Mouse (Mus musculus): ENCODE results near the gene Cox16. TPM values are rescaled to one million over a fixed set of nuclear protein-coding genes. Genes with fewer than 3 reads are reported as not detected.

Cox16 gene
- total and polyA plus RNA-seq, 3 experiments, result 56.6 to 66.8 (median 58.8) TPM

DNA sequence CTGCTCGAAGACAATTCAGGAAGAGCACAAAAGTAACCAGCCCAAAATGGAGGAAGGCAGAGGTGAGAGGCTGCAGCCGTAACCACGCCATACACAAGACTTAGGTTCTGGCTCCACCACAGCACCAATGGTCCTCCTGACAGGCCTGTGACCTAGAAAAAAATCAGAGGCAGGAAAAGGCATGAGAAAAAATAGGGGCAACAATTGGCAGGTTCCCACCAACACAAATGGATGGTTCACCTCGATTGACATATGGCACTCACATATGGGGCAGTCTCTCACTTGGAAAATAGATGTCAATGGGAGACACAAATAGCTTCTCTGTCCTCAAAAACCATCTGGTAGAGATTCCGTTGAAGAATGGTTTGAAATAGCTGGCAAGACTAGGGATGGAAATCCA, 169.0 kb downstream of the Cox16 start:
- no peak overlapping the region for H3K4me3 ChIP-seq
- 88% methylated on average over 5 of the region's 5 CpGs for WGBS
- intact Hi-C loops (cut with DNase I), result no loop called here
- TF ChIP-seq CTCF (IDR thresholded peaks at IDR 0.05) (no peak), EP300 (IDR thresholded peaks at IDR 0.05; ENCODE audit: insufficient read depth, low read depth, low read length) (no peak), POLR2A (IDR thresholded peaks at IDR 0.05; ENCODE audit: insufficient read depth, low read depth, low read length) (no peak)
- H3K9ac ChIP-seq (ENCODE audit: low read depth, low read length), result no peak overlapping the region
- H3K4me1 ChIP-seq (ENCODE audit: control insufficient read depth, insufficient read depth, low read length), result no peaks in the 10 kb centered on the region
- no peaks in the 10 kb centered on the region for H3K27me3 ChIP-seq (ENCODE audit: control insufficient read depth, insufficient read depth, low read length)
- DNase-seq, result no peak
- no peaks in the 10 kb centered on the region for H3K79me2 ChIP-seq (replicated peaks; ENCODE audit: control insufficient read depth, insufficient read depth, low read length)
- H3K27ac ChIP-seq, result no peak overlapping the region
- H3K36me3 ChIP-seq (ENCODE audit: control insufficient read depth, insufficient read depth, low read length), result no peaks in the 10 kb centered on the region

Other genes starting within 250 kb of the Cox16 start
- gene Slc8a3, start 151.9 kb downstream of the Cox16 start, total RNA-seq (2021), result under 1 TPM in 1 of 2 experiments, not detected in 1; 0.08 TPM
- gene Slc8a3, start 151.9 kb downstream of the Cox16 start, polyA plus RNA-seq (2012; rRNA removed), result 0.18 TPM in 2 replicates
- under 1 TPM; 0.39 to 0.59 TPM for gene Gm4787, start 105.7 kb downstream of the Cox16 start, total RNA-seq (2021)
- gene Gm4787, start 105.7 kb downstream of the Cox16 start, polyA plus RNA-seq (2012; rRNA removed), result 0.12 and 0.23 TPM in 2 replicates
- gene Adam4, start 63.2 kb downstream of the Cox16 start, total RNA-seq (2021), result under 1 TPM; 0.41 to 0.50 TPM
- gene Adam4, start 63.2 kb downstream of the Cox16 start, polyA plus RNA-seq (2012; rRNA removed), result 0.08 and 0.12 TPM in 2 replicates
- gene Gm20498, start 47.8 kb upstream of the Cox16 start, total RNA-seq (2021), result 10 to 100 TPM; 44.2 to 48.8 TPM
- 12.1 and 18.3 TPM in 2 replicates for gene Gm20498, start 47.8 kb upstream of the Cox16 start, polyA plus RNA-seq (2012; rRNA removed)
- gene Synj2bp, start 47.8 kb upstream of the Cox16 start, total RNA-seq (2021), result 10 to 100 TPM; 39.5 to 41.7 TPM
- 35.9 and 66.7 TPM in 2 replicates for gene Synj2bp, start 47.8 kb upstream of the Cox16 start, polyA plus RNA-seq (2012; rRNA removed)
- gene Adam21, start 83.3 kb upstream of the Cox16 start, total RNA-seq (2021), result under 1 TPM in 1 of 2 experiments, not detected in 1; 0.10 TPM
- 0.09 TPM in 1 of 2 replicates, not detected in the other for gene Adam21, start 83.3 kb upstream of the Cox16 start, polyA plus RNA-seq (2012; rRNA removed)
- 10 to 100 TPM; 12.9 to 13.9 TPM for gene Med6, start 109.9 kb upstream of the Cox16 start, total RNA-seq (2021)
- 6.8 and 9.5 TPM in 2 replicates for gene Med6, start 109.9 kb upstream of the Cox16 start, polyA plus RNA-seq (2012; rRNA removed)
- 1 to 10 TPM; 1.7 to 2.2 TPM for gene Ttc9, start 146.1 kb upstream of the Cox16 start, total RNA-seq (2021)
- gene Ttc9, start 146.1 kb upstream of the Cox16 start, polyA plus RNA-seq (2012; rRNA removed), result 1.7 and 2.0 TPM in 2 replicates

Measured in heart, adult 2 months (tissue).